Mouse (Mus musculus): ENCODE measurements at regions not wholly inside any gene's neighbourhood (a gene's known extent, or its start where the extent isn't known, plus 50 kb on each side); places are given as distances from the start of the nearest gene placed in this dataset.

- no peak for TF ChIP-seq CTCF (IDR thresholded peaks at IDR 0.05; ENCODE audit: extremely low read depth, insufficient read length, insufficient replicate concordance, low read depth, low read length)
- TF ChIP-seq POLR2A (IDR thresholded peaks at IDR 0.05; ENCODE audit: low read depth, low read length), result no peak
Observed at GRCm38 (mm10) chr15:24588943-24589342, 824.6 kb downstream of the Basp1 start.
